25 mouse cellular contexts compared by ENCODE assay signal in the genomic region with DNA sequence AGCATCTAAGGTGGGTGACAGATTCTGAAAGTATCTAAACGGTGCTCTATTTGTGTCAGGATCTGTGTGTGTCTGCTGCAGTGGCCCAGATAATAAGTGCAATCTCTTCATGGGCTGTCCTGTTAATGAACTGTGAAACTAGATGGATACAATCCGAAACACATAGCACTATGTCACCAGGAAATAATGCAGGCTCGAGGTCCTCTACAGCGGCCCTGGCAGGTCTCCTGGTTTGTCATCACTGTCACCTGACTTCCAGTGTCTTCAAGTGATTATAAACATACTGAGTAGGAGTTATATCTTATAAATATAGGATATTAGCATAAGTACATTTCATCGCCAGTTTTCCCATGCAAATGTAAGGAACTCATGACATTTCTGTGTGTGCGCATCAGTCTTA.
DNase-seq lines count a peak whose midpoint lies in the region; ATAC-seq and TF ChIP-seq lines count a peak whose summit lies in the region.
"Had no signal": no experiment of that assay in that cellular context is flagged by ENCODE, and none has a peak within 500 bp of the region (broad histone marks: within the 10 kb centered on the region; RNA-seq: fewer than 3 reads in every experiment).

No protein-coding gene starts in this region.

- peak overlapping the region; percentile 74; the same call in 1 of the 2 replicates for H3K27ac ChIP-seq in heart, adult 2 months
- H3K27ac ChIP-seq in heart, embryonic 16.5 days (ENCODE audit: low read length): peak overlapping the region; percentile 15
- H3K27ac ChIP-seq: hindbrain, embryonic 10.5 days; hindbrain, embryonic 15.5 days; limb, embryonic 10.5 days; limb, embryonic 15.5 days; liver, embryonic 13.5 days; macrophage; stomach, embryonic 15.5 days had no signal

- DNase-seq in heart, adult 2 months: no peak
- DNase-seq in heart, postnatal 10 days: no peak
- no peak for DNase-seq in heart, adult 8-10 months (ENCODE audit: low spot score)
- peak; percentile 58 for DNase-seq in lung, postnatal 10 days
- no peak for DNase-seq in lung, postnatal 14 days
- peak; percentile 28 to 68 for DNase-seq in lung, postnatal 4 days
- DNase-seq: adrenal gland, postnatal 14 days; cerebellum, adult 11 months; cerebellum, adult 9-10 months; cerebellum, postnatal 36 days; kidney, adult 11 months; kidney, postnatal 14 days; layer of hippocampus, adult 9-11 months; liver, embryonic 13.5 days; right cerebral cortex, postnatal 25 days had no signal

- 49% methylated on average over 6 of the region's 6 CpGs for WGBS in heart, adult 2 months
- 35% methylated on average over 6 of the region's 6 CpGs for WGBS in heart, embryonic 16.5 days

- H3K4me3 ChIP-seq in heart, adult 2 months: no peak overlapping the region
- no peak overlapping the region for H3K4me3 ChIP-seq in heart, embryonic 16.5 days (ENCODE audit: low read length)
- H3K4me3 ChIP-seq: hindbrain, embryonic 10.5 days; hindbrain, embryonic 15.5 days; limb, embryonic 10.5 days; limb, embryonic 15.5 days; liver, embryonic 13.5 days; stomach, embryonic 15.5 days had no signal

- no peak overlapping the region for H3K4me2 ChIP-seq in heart, embryonic 16.5 days (ENCODE audit: low read depth, low read length)
- H3K4me2 ChIP-seq: hindbrain, embryonic 15.5 days; limb, embryonic 15.5 days; liver, embryonic 13.5 days; stomach, embryonic 15.5 days had no signal

- peaks cover 3% of the 10 kb centered on the region for H3K36me3 ChIP-seq in heart, adult 2 months (ENCODE audit: control insufficient read depth, insufficient read depth, low read length)
- no peaks in the 10 kb centered on the region for H3K36me3 ChIP-seq in heart, embryonic 16.5 days (ENCODE audit: control insufficient read depth, insufficient read depth)
- H3K36me3 ChIP-seq: hindbrain, embryonic 10.5 days; hindbrain, embryonic 15.5 days; limb, embryonic 10.5 days; limb, embryonic 15.5 days; liver, embryonic 13.5 days; stomach, embryonic 15.5 days had no signal

- no peak overlapping the region for H3K9ac ChIP-seq in heart, adult 2 months (ENCODE audit: low read depth, low read length)
- H3K9ac ChIP-seq in heart, embryonic 16.5 days (ENCODE audit: low read length): no peak overlapping the region
- H3K9ac ChIP-seq: hindbrain, embryonic 15.5 days; limb, embryonic 15.5 days; liver, embryonic 13.5 days; stomach, embryonic 15.5 days had no signal

- no peaks in the 10 kb centered on the region for H3K4me1 ChIP-seq in heart, adult 2 months (ENCODE audit: control insufficient read depth, insufficient read depth, low read length)
- H3K4me1 ChIP-seq in heart, embryonic 16.5 days (ENCODE audit: control insufficient read depth, insufficient read depth, low read length): peaks cover 19% of the 10 kb centered on the region
- H3K4me1 ChIP-seq: hindbrain, embryonic 10.5 days; limb, embryonic 10.5 days; limb, embryonic 15.5 days; liver, embryonic 13.5 days; stomach, embryonic 15.5 days had no signal

- no peak for TF ChIP-seq CTCF in heart, adult 2 months (IDR thresholded peaks at IDR 0.05)

- no peaks in the 10 kb centered on the region for H3K27me3 ChIP-seq in heart, adult 2 months (ENCODE audit: control insufficient read depth, insufficient read depth, low read length)
- no peaks in the 10 kb centered on the region for H3K27me3 ChIP-seq in heart, embryonic 16.5 days (ENCODE audit: control insufficient read depth, insufficient read depth, low read length)
- H3K27me3 ChIP-seq: hindbrain, embryonic 15.5 days; limb, embryonic 15.5 days; liver, embryonic 13.5 days; Patski; stomach, embryonic 15.5 days had no signal

- H3K9me3 ChIP-seq in heart, embryonic 16.5 days (replicated peaks; ENCODE audit: control insufficient read depth, low read length): no peaks in the 10 kb centered on the region
- H3K9me3 ChIP-seq: hindbrain, embryonic 10.5 days; hindbrain, embryonic 15.5 days; limb, embryonic 10.5 days; limb, embryonic 15.5 days; liver, embryonic 13.5 days; stomach, embryonic 15.5 days had no signal

- peak; percentile 66; the same call in 1 of the 2 replicates for ATAC-seq in heart, embryonic 16.5 days (replicated peaks; ENCODE audit: extremely low read depth, insufficient read depth, low FRiP score)
- ATAC-seq: forebrain, embryonic 16.5 days; inflammation-experienced regulatory T-cells, adult 6 months; Patski had no signal

- no peaks in the 10 kb centered on the region for H3K79me2 ChIP-seq in heart, adult 2 months (replicated peaks; ENCODE audit: control insufficient read depth, insufficient read depth, low read length)

- TF ChIP-seq EP300 in heart, adult 2 months (IDR thresholded peaks at IDR 0.05; ENCODE audit: insufficient read depth, low read depth, low read length): no peak

- TF ChIP-seq POLR2A in heart, adult 2 months (IDR thresholded peaks at IDR 0.05; ENCODE audit: insufficient read depth, low read depth, low read length): no peak

- intact Hi-C loops in heart, adult 2 months (cut with DNase I): loop anchor here (5.0 kb wide), 1 partner anchor 83 kb away; no protein-coding TSS in a partner anchor
- intact Hi-C loops in heart, postnatal 10 days (cut with DNase I): no loop called here

Comparison
In these comparisons a context has a peak if more than half of its experiments do, and no peak if none do; other contexts are left out.
1. DNase-seq: peak in lung, postnatal 10 days (single experiment) and lung, postnatal 4 days (2 of 2); none in heart, adult 2 months (0 of 2), heart, postnatal 10 days (0 of 2), heart, adult 8-10 months (single experiment) and lung, postnatal 14 days (single experiment).